Mouse (Mus musculus): Measurements from ENCODE around the gene Napsa. TPM values are rescaled to one million over a fixed set of nuclear protein-coding genes. Genes with fewer than 3 reads are reported as not detected.

Napsa gene
- polyA plus RNA-seq, 1 experiment from 2014 or later: 5.4 TPM

- Histone ChIP-seq H3K4me2 (ENCODE audit: low read depth, low read length) (no peak overlapping the region), H3K27ac (ENCODE audit: low read length) (no peak overlapping the region), H3K4me1 (ENCODE audit: control insufficient read depth, insufficient read depth, low read length) (no peaks in the 10 kb centered on the region), H3K9me3 (replicated peaks; ENCODE audit: control insufficient read depth, low read length) (no peaks in the 10 kb centered on the region), H3K36me3 (ENCODE audit: control insufficient read depth, insufficient read depth, low read length) (0 out of 2 replicates have a peak, but pooled peaks cover 4% of the 10 kb centered on the region), H3K9ac (ENCODE audit: low read length) (no peak overlapping the region), H3K27me3 (ENCODE audit: control insufficient read depth, insufficient read depth, low read length) (no peaks in the 10 kb centered on the region), H3K4me3 (replicated peaks; ENCODE audit: low read length) (no peak overlapping the region)
- 39% methylated on average over 18 of the region's 18 CpGs for WGBS
- no peak for ATAC-seq (ENCODE audit: insufficient read depth, low FRiP score)
These were observed 51.7 kb downstream of the Napsa start for GRCm38 (mm10) chr7:44623714-44624542.

DNA sequence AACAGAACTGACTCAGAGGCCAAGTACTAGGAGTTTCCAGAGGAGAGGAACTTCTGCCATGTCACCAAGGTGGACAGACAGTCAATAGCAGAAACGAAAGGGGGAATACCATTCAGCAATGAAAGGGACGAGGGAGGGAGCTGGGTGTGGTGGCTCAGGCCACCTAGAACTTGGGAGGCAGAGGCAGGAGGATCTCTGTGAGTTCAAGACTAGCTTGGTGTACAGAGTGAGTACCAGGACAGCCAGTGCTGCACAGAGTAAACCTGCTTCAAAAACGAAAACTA, 52.3 kb downstream of the Napsa start:
- 76% methylated on average over 3 of the region's 3 CpGs for WGBS
- Histone ChIP-seq H3K9ac (ENCODE audit: low read length) (no peak overlapping the region), H3K4me2 (ENCODE audit: low read depth, low read length) (no peak overlapping the region), H3K4me3 (replicated peaks; ENCODE audit: low read length) (no peak overlapping the region), H3K27me3 (ENCODE audit: control insufficient read depth, insufficient read depth, low read length) (no peaks in the 10 kb centered on the region), H3K4me1 (ENCODE audit: control insufficient read depth, insufficient read depth, low read length) (no peaks in the 10 kb centered on the region), H3K9me3 (replicated peaks; ENCODE audit: control insufficient read depth, low read length) (no peaks in the 10 kb centered on the region), H3K36me3 (ENCODE audit: control insufficient read depth, insufficient read depth, low read length) (0 out of 2 replicates have a peak, but pooled peaks cover 4% of the 10 kb centered on the region), H3K27ac (ENCODE audit: low read length) (no peak overlapping the region)
- no peak for ATAC-seq (ENCODE audit: insufficient read depth, low FRiP score)

GRCm38 (mm10) chr7:44624828-44625227, 52.6 kb downstream of the Napsa start:
- H3K27me3 ChIP-seq (ENCODE audit: control insufficient read depth, insufficient read depth, low read length): no peaks in the 10 kb centered on the region
- no peak; the same call in 1 of the 2 replicates for ATAC-seq (ENCODE audit: insufficient read depth, low FRiP score)
- H3K4me2 ChIP-seq (ENCODE audit: low read depth, low read length): no peak overlapping the region
- no peak overlapping the region for H3K4me3 ChIP-seq (replicated peaks; ENCODE audit: low read length)
- WGBS: 57% methylated on average over 14 of the region's 14 CpGs
- H3K9ac ChIP-seq (ENCODE audit: low read length): no peak overlapping the region
- H3K36me3 ChIP-seq (ENCODE audit: control insufficient read depth, insufficient read depth, low read length): 0 out of 2 replicates have a peak, but pooled peaks cover 4% of the 10 kb centered on the region
- H3K4me1 ChIP-seq (ENCODE audit: control insufficient read depth, insufficient read depth, low read length): no peaks in the 10 kb centered on the region
- no peaks in the 10 kb centered on the region for H3K9me3 ChIP-seq (replicated peaks; ENCODE audit: control insufficient read depth, low read length)
- H3K27ac ChIP-seq (ENCODE audit: low read length): no peak overlapping the region

DNA sequence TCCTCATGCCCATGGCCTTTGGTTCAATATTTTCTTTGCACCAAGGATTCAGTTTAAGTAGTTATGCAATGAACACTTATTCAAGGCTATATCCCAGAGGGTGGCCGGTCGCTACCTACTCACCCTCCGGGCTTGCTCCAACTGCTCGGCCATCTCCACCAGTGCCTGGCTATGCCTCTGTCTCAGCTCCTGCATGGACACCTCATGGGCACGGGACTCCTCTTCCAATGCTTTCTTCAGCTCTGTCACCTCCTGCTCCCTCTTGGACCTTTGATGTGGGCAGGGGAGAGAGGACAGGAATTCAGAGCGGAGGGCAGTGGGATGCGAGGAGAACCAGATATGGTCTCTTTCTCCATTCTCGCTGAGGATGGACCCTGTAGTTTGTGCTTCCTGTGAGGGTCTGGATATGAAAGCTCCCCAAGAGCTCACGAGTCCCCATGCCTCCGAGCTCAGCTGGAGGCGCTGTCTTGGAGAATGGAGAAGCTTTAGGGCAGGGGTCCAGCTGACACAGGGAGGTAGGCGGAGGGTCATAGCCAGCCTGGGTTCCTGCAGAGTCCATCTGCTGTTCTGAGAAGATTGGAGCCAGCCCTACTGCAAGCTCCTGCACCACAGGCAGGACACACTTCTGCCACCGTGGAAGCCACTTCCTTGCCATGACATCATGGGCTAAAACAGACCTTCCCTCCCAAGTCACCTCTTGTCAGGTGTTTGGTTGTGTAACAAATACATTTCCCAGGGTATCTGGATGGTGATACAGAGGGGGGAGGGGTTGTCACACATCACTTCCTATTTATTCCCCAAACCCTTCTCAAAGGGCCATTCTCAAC, 53.3 kb downstream of the Napsa start:
- WGBS: 89% methylated on average over 13 of the region's 13 CpGs
- no peak for ATAC-seq (ENCODE audit: insufficient read depth, low FRiP score)
- no peak overlapping the region for H3K4me2 ChIP-seq (ENCODE audit: low read depth, low read length)
- H3K4me1 ChIP-seq (ENCODE audit: control insufficient read depth, insufficient read depth, low read length): no peaks in the 10 kb centered on the region
- H3K9me3 ChIP-seq (replicated peaks; ENCODE audit: control insufficient read depth, low read length): no peaks in the 10 kb centered on the region
- 0 out of 2 replicates have a peak, but pooled peaks cover 4% of the 10 kb centered on the region for H3K36me3 ChIP-seq (ENCODE audit: control insufficient read depth, insufficient read depth, low read length)
- no peak overlapping the region for H3K4me3 ChIP-seq (replicated peaks; ENCODE audit: low read length)
- no peak overlapping the region for H3K27ac ChIP-seq (ENCODE audit: low read length)
- H3K9ac ChIP-seq (ENCODE audit: low read length): no peak overlapping the region
- H3K27me3 ChIP-seq (ENCODE audit: control insufficient read depth, insufficient read depth, low read length): no peaks in the 10 kb centered on the region

DNA sequence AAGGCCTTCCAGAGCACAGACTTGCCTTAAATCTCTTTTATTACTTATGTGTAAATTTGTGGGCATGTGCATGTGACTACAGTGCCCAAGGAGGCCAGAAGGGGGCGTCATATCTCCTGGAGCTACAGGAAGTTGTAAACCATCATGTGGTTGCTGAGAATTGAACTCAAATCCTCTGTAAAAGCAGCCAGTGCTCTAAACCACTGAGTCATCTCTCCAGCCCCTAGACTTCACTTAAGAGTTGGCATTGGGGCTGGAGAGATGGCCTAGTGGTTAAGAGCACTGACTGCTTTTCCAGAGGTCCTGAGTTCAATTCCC, 53.8 kb downstream of the Napsa start:
- no peaks in the 10 kb centered on the region for H3K27me3 ChIP-seq (ENCODE audit: control insufficient read depth, insufficient read depth, low read length)
- WGBS: 46% methylated on average over 1 of the region's 1 CpGs
- no peaks in the 10 kb centered on the region for H3K4me1 ChIP-seq (ENCODE audit: control insufficient read depth, insufficient read depth, low read length)
- H3K9me3 ChIP-seq (replicated peaks; ENCODE audit: control insufficient read depth, low read length): no peaks in the 10 kb centered on the region
- H3K27ac ChIP-seq (ENCODE audit: low read length): no peak overlapping the region
- no peak overlapping the region for H3K9ac ChIP-seq (ENCODE audit: low read length)
- 0 out of 2 replicates have a peak, but pooled peaks cover 4% of the 10 kb centered on the region for H3K36me3 ChIP-seq (ENCODE audit: control insufficient read depth, insufficient read depth, low read length)
- H3K4me2 ChIP-seq (ENCODE audit: low read depth, low read length): no peak overlapping the region
- H3K4me3 ChIP-seq (replicated peaks; ENCODE audit: low read length): no peak overlapping the region
- no peak for ATAC-seq (ENCODE audit: insufficient read depth, low FRiP score)

GRCm38 (mm10) chr7:44626966-44627365, 54.8 kb downstream of the Napsa start:
- Histone ChIP-seq H3K9me3 (replicated peaks; ENCODE audit: control insufficient read depth, low read length) (no peaks in the 10 kb centered on the region), H3K27me3 (ENCODE audit: control insufficient read depth, insufficient read depth, low read length) (no peaks in the 10 kb centered on the region), H3K4me2 (ENCODE audit: low read depth, low read length) (no peak overlapping the region), H3K4me1 (ENCODE audit: control insufficient read depth, insufficient read depth, low read length) (no peaks in the 10 kb centered on the region), H3K36me3 (ENCODE audit: control insufficient read depth, insufficient read depth, low read length) (0 out of 2 replicates have a peak, but pooled peaks cover 4% of the 10 kb centered on the region), H3K27ac (ENCODE audit: low read length) (no peak overlapping the region), H3K9ac (ENCODE audit: low read length) (no peak overlapping the region), H3K4me3 (replicated peaks; ENCODE audit: low read length) (no peak overlapping the region)
- WGBS: 81% methylated on average over 13 of the region's 13 CpGs
- no peak for ATAC-seq (ENCODE audit: insufficient read depth, low FRiP score)

DNA sequence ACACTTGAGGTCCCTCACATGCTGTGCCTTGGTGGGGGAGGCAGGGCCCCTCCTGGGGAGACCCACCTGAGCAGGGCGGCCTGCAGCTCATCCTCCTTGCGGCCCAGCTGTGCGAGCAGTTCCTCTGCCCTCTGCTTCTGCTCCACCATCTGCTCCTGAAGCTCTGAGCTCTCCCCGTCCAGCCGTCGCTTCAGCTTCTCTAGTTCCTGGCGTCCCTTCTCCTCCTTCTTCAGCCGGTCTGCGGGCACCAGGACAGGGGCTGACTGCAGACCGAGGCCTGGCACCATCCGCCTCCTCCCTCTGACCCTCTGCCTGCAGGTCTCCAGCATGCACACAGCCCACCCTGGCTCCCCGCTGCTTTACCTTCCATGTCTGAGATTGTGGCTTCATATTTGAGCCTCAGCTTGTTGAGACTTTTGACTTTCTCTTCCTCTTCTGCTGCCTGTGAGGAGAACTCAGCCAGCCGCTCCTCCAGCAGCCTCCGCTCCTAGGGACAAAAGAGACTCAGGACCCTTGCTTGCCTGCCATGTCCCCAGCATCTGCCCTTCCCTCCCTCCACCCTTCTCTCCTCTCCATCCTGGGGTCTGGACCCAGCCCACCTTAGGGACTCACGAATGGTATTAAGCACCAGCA, 56.3 kb downstream of the Napsa start:
- 86% methylated on average over 15 of the region's 15 CpGs for WGBS
- H3K9ac ChIP-seq (ENCODE audit: low read length): no peak overlapping the region
- ATAC-seq (ENCODE audit: insufficient read depth, low FRiP score): no peak

GRCm38 (mm10) chr7:44630437-44630836, 58.3 kb downstream of the Napsa start:
- ATAC-seq (ENCODE audit: insufficient read depth, low FRiP score): no peak
- H3K9me3 ChIP-seq (replicated peaks; ENCODE audit: control insufficient read depth, low read length): no peaks in the 10 kb centered on the region

More for the DNA sequence above, 56.3 kb downstream of the Napsa start:
- no peaks in the 10 kb centered on the region for H3K36me3 ChIP-seq (ENCODE audit: control insufficient read depth, insufficient read depth, low read length)
- H3K4me2 ChIP-seq (ENCODE audit: low read depth, low read length): no peak overlapping the region
- 0 out of 2 replicates have a peak, but pooled peaks cover 3% of the 10 kb centered on the region for H3K27me3 ChIP-seq (ENCODE audit: control insufficient read depth, insufficient read depth, low read length)
- H3K4me3 ChIP-seq (replicated peaks; ENCODE audit: low read length): no peak overlapping the region
- no peaks in the 10 kb centered on the region for H3K4me1 ChIP-seq (ENCODE audit: control insufficient read depth, insufficient read depth, low read length)
- H3K9me3 ChIP-seq (replicated peaks; ENCODE audit: control insufficient read depth, low read length): no peaks in the 10 kb centered on the region
- no peak overlapping the region for H3K27ac ChIP-seq (ENCODE audit: low read length)

DNA sequence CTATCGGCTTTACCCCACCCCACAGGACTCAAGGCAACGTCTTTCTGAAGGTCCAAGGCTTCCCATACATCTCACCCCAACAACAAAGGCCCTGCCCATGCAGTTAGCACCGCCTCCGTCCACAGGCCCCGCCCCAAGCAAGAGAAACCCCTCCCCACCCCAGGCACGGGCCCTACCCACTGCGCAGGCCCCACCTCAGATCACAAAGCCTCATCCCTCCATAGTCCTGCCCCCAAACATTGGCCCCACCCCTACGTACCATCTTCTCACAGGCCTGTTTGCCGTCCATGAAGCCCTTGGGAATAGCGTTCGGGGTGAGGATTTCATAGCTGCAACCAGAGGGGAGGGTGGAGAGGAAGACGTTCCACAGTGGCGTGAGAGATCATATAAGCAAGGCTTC, 60.5 kb downstream of the Napsa start:
- WGBS: 28% methylated on average over 13 of the region's 13 CpGs
- Histone ChIP-seq H3K4me2 (ENCODE audit: low read depth, low read length) (no peak overlapping the region), H3K27me3 (ENCODE audit: control insufficient read depth, insufficient read depth, low read length) (0 out of 2 replicates have a peak, but pooled peaks cover 3% of the 10 kb centered on the region), H3K9ac (ENCODE audit: low read length) (no peak overlapping the region), H3K36me3 (ENCODE audit: control insufficient read depth, insufficient read depth, low read length) (no peaks in the 10 kb centered on the region), H3K27ac (ENCODE audit: low read length) (no peak overlapping the region), H3K4me3 (replicated peaks; ENCODE audit: low read length) (no peak overlapping the region), H3K4me1 (ENCODE audit: control insufficient read depth, insufficient read depth, low read length) (no peaks in the 10 kb centered on the region), H3K9me3 (replicated peaks; ENCODE audit: control insufficient read depth, low read length) (no peaks in the 10 kb centered on the region)
- ATAC-seq (ENCODE audit: insufficient read depth, low FRiP score): no peak

More at GRCm38 (mm10) chr7:44630437-44630836, 58.3 kb downstream of the Napsa start:
- H3K27me3 ChIP-seq (ENCODE audit: control insufficient read depth, insufficient read depth, low read length): 0 out of 2 replicates have a peak, but pooled peaks cover 3% of the 10 kb centered on the region
- H3K4me3 ChIP-seq (replicated peaks; ENCODE audit: low read length): no peak overlapping the region
- H3K9ac ChIP-seq (ENCODE audit: low read length): no peak overlapping the region
- H3K4me1 ChIP-seq (ENCODE audit: control insufficient read depth, insufficient read depth, low read length): no peaks in the 10 kb centered on the region
- no peak overlapping the region for H3K4me2 ChIP-seq (ENCODE audit: low read depth, low read length)
- WGBS: 68% methylated on average over 13 of the region's 13 CpGs
- no peaks in the 10 kb centered on the region for H3K36me3 ChIP-seq (ENCODE audit: control insufficient read depth, insufficient read depth, low read length)
- H3K27ac ChIP-seq (ENCODE audit: low read length): no peak overlapping the region
